Mouse (Mus musculus) skeletal muscle tissue, adult 2 months (tissue): ENCODE measurements around the gene Unc93b1.

Source experiments
- DNase-seq: peaks from one replicate; pipeline ENCODE4 v3.0.0-alpha.2; 2012; ENCODE audit warnings: low read depth, low spot score

The Unc93b1 gene

DNA sequence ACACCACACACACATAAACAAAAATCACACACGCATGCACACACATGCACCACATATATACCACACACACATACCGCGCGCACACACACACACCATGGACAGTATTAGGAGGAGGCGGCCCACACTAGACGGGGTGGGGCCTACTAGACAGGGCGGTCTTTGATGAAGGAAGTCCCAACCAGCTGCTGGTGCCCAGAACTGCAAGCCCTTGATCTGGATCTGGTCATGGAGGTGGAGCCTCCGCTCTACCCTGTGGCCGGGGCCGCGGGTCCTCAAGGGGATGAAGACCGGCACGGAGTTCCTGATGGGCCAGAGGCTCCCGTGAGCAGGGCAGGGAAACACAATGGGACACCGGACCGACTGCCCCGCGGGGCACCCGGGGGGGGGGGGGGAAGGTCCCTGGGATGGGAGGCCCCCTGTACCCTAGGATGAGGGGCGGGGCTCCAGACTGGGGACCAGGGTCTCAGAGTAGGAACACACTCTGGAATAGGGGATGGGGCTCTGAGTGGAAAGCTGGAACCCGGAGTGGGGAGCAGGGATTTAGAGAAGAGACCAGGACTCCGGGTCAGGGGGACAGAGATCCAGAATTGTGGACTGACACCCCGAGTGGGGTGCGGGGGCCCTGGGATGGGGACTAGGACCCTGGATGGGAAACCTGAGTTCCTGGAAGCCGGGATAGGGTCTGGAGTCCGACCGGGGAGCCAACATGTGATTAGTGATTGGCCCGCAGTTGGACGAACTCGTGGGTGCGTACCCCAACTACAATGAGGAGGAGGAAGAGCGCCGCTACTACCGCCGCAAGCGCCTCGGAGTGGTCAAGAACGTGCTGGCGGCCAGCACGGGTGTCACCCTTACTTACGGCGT is at the start of gene Unc93b1:
Unc93b1 (plus strand) TSS at position 155 of the 864 bp plus-strand sequence.
- peak; percentile 68 for DNase-seq

GRCm38 (mm10) chr19:3889096-3889495 is 45.9 kb upstream of the Unc93b1 start:
- DNase-seq: no peak

- DNase-seq: no peak
Measured at GRCm38 (mm10) chr19:3890181-3890580, 44.8 kb upstream of the Unc93b1 start.

DNA sequence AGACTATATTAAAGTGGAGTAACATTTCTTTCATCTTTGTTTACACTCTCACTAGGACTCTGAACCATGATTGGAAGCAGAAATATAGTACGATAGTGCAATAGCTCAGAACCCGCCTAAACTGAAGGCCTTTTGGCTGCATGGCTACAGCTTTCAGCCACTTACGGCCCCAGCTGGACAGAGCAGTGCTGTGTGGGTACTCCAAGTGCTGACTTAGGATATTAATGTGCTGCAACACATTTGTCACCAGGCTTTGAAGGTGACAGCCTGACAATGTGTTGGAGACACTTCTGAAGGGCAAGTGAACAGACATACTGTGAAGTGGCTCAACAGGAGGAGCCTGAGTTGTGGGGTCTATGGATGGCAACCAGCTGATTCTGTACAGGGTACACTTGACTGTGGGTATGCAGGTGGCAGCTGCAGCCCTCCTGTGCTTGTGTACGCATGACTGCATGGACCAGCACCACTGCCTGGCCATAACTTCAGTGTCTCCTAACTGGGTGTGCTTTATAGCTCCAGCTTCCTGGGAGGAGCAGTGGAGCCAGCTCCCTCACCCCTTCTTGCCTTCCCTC is 41.4 kb upstream of the Unc93b1 start:
- no peak for DNase-seq

GRCm38 (mm10) chr19:3894294-3894693 is 40.7 kb upstream of the Unc93b1 start:
- no peak for DNase-seq

- DNase-seq: no peak
Measured at GRCm38 (mm10) chr19:3895171-3895631, 39.8 kb upstream of the Unc93b1 start.

DNA sequence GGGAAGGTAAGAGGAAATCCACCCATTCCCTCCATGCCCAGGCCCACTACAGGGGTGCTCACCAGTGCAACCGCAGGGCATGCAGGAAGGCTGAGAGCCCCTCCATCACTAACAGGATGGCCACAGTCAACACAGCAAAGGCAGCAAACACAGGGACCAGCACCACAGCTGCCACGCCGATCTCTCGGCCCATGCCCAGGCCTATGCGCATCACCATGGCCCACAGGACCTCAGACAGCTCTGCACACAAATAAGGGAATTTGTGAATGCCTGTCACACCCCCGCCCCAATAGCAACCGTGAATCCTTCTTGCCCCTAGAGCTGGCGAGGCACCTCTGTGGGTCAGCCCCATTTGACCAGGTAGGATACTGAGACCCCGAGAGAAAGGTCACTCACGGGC is 38.8 kb upstream of the Unc93b1 start:
- DNase-seq: no peak

GRCm38 (mm10) chr19:3897557-3897956 is 37.4 kb upstream of the Unc93b1 start:
- no peak for DNase-seq

DNA sequence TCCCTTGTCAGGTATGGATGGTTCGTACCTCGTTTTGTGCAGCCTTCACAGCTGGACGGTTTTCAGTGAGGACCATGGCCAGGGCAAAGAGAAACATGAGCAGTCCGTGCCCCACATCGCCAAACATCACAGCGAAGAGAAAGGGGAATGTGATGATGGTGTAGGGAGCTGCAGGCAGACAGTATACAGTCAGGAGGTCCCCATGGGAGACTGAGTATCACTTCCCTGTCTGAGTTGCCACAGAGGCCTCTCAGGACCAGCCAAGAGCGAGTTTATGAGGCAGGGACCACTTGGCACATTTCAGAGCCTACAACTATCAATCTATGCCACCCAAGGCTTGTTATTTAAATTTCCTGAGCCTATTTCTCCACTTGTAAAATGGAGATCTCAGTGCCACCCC is 36.0 kb upstream of the Unc93b1 start:
- DNase-seq: no peak

DNA sequence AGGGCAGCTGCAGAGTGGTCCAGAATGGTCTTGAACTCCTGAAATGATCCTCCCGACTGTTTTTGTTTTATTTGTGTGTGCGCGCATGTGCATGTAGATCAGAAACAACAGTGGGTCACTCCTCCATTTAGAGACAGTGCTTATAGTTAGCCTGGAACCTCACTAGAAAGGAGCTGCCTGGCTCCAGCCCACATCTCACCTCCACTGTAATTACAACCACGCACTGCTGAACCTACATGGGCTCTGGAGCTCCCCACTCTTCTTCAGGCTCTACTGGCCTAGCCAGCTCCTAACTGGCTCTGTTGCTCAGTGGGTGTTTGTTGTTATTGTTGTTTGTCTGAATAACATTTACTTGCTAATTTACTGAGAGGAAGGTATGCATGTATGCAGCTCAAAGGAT is 35.4 kb upstream of the Unc93b1 start:
- no peak for DNase-seq

DNA sequence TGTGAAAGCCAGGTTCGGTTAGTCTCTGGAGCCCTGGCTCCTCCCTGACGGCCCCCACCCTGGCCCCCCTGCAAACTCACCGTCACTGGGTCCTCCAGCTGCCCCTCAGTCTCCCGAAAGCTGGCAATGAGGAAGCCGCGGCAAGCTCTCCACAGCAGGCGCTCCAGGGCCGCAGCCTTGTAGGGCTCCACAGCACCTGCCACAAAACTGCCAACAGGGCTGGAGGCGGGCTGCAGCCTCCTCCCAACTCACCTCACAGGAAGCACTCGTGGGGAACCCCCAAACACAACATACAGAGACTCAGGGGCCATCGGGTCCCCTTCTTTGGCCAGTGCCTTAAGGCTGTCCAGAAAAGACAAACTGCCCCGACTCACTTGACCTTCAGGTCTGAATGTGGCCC is 32.0 kb upstream of the Unc93b1 start:
- no peak for DNase-seq

- no peak for DNase-seq
Measured at GRCm38 (mm10) chr19:3903648-3904362, 31.2 kb upstream of the Unc93b1 start.

- DNase-seq: no peak
Measured at GRCm38 (mm10) chr19:3904363-3904675, 30.7 kb upstream of the Unc93b1 start.

- no peak for DNase-seq
Measured at GRCm38 (mm10) chr19:3905261-3905969, 29.6 kb upstream of the Unc93b1 start.

- no peak for DNase-seq
Measured at GRCm38 (mm10) chr19:3906326-3906725, 28.7 kb upstream of the Unc93b1 start.

- peak; percentile 66 for DNase-seq
Measured at GRCm38 (mm10) chr19:3906795-3907786, 27.9 kb upstream of the Unc93b1 start, which contains the start of gene Tcirg1. Tcirg1 (minus strand) TSS chr19:3907133.

- DNase-seq: no peak
Measured at GRCm38 (mm10) chr19:3907876-3908660, 26.9 kb upstream of the Unc93b1 start.

DNA sequence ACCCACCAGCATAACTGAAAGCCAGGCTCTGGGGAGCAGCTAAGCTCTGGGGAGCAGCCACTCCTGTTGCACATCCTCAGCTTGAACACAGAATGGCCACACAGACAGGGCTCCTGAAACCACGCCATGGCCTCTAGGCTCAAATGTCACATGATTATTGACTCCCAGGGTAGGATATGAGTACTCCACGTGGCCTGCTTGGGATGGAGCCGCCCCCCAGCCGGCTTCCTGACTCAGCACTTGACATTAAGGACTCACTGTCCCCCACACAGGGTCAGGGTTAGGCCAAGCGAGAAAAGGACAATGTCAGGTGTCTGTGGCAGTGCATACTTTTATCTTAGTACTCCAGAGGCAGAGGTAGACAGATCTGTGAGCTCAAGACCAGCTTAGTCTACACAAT is 24.8 kb upstream of the Unc93b1 start:
- no peak for DNase-seq

DNA sequence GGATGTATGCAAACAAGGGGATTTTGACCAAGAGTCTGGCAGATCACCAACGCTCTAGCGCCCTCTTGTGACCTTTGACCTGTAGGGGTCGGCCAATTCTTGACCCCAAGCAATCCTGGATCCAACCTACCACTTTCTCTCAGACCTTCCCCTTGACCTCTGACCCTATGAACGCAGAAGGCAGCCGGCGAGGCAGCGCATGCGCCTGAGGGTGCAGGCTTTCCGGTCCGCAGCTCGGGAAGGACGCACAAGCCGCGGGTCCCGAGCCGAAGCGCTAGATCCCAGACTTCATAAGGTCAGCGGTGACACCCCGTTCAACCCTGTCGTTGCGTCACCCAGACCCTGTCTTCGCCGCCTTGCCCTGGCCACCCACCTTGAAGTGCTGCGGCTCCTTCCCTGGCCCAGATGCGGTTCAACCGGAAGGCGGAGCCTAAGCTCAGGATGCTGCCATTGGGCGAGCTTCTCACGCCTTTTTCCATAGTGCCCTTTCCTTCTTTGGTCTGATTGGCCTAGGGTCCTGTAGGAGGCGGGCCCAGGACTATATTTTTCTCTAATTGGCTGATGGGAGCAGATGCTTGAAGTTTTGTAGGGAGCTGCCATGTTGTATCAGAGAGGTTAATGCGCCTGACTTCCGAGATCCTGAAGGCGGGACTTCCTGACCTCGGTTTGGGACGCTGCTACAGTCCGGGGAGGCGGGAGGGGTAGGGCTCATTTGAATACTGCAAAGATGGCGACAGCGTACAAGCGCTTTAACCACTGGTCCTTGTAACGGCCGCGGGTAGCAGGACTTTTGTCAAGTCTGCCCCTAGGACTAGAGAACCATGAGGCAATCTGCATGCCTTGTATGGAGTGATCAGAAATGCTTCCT is 22.4 kb upstream of the Unc93b1 start, which contains the start of gene Ndufs8:
Ndufs8 (minus strand) TSS at position 438 of the 868 bp plus-strand sequence.
- DNase-seq: peak; percentile 98
